Mouse (Mus musculus) embryonic facial prominence, embryonic 14.5 days (tissue): ENCODE data around the gene Atxn1. TPM values are rescaled to one million over a fixed set of nuclear protein-coding genes. Genes with fewer than 3 reads are reported as not detected.

Experiments used
- ATAC-seq: fragments of 200-750 bp; cut with Nextera tagmentation; 2 replicates; pipeline ENCODE4 v1.8.0; 2017; ENCODE audit warnings: low read depth, moderate number of reproducible peaks, moderate TSS enrichment
- DNase-seq: peaks from one replicate; pipeline ENCODE4 v3.0.0-alpha.2; 2015; ENCODE audit warnings: low spot score
- H3K27ac ChIP-seq: fragments of 300-500 bp; sonication (generic); replicated peaks from 2 replicates; pipeline ENCODE4 v1.5.1; 2014; ENCODE audit warnings: low read depth, mild to moderate bottlenecking, low read length, moderate library complexity
- H3K27me3 ChIP-seq: fragments of 300-500 bp; sonication (generic); replicated peaks from 2 replicates; pipeline ENCODE4 v1.6.1; 2014; ENCODE audit warnings: low read length; ENCODE audit not compliant: control insufficient read depth, insufficient read depth
- H3K36me3 ChIP-seq: fragments of 300-500 bp; sonication (generic); 2 replicates; pipeline ENCODE4 v1.6.1; 2014; ENCODE audit warnings: low read length, mixed read lengths; ENCODE audit not compliant: control insufficient read depth, insufficient read depth
- H3K4me1 ChIP-seq: fragments of 300-500 bp; sonication (generic); 2 replicates; pipeline ENCODE4 v1.6.1; 2014; ENCODE audit warnings: antibody characterized with exemption, low read length; ENCODE audit not compliant: control insufficient read depth, insufficient read depth
- H3K4me2 ChIP-seq: fragments of 300-500 bp; sonication (generic); 2 replicates; pipeline ENCODE4 v1.6.1; 2014; ENCODE audit warnings: low read depth, mild to moderate bottlenecking, low read length, moderate library complexity, mixed read lengths
- H3K4me3 ChIP-seq: fragments of 300-500 bp; sonication (generic); 2 replicates; pipeline ENCODE4 v1.5.1; 2014; ENCODE audit warnings: low read depth, mild to moderate bottlenecking, low read length
- H3K9ac ChIP-seq: fragments of 300-500 bp; sonication (generic); 2 replicates; pipeline ENCODE4 v1.6.1; 2014; ENCODE audit warnings: low read depth, mild to moderate bottlenecking, low read length, moderate library complexity, mixed read lengths
- H3K9me3 ChIP-seq: fragments of 300-500 bp; sonication (generic); 2 replicates; pipeline ENCODE4 v1.6.1; 2016; ENCODE audit warnings: low read length; ENCODE audit not compliant: control insufficient read depth
- WGBS: fragments of 180-500 bp; shearing (Covaris S2); extraction: QIAGEN DNeasy Blood & Tissue Kit; methylation state at CpG from one replicate; pipeline ENCODE4 v1.1.7; 2014; 5-methylcytosine and 5-hydroxymethylcytosine counted together
- polyA plus RNA-seq: library from polyadenylated mRNA; unstranded; fragments of >200 nt; fragmentation: Nextera tagmentation; extraction: Ambion mirVana; gene quantifications from 2 replicates; pipeline ENCODE4 v1.2.1, GENCODE M21; 2014

Atxn1 gene
- polyA plus RNA-seq, 1 experiment from 2014 or later, result 3.6 TPM

GRCm38 (mm10) chr13:45514832-45515422, 449.9 kb downstream of the Atxn1 start:
- Histone ChIP-seq H3K4me1 (peaks cover 49% of the 10 kb centered on the region), H3K27me3 (no peaks in the 10 kb centered on the region), H3K4me2 (peak overlapping the region; percentile 11; the same call in 1 of the 2 replicates), H3K9me3 (no peaks in the 10 kb centered on the region), H3K36me3 (no peaks in the 10 kb centered on the region), H3K9ac (no peak overlapping the region), H3K4me3 (no peak overlapping the region), H3K27ac (peak overlapping the region; percentile 13; the same call in 1 of the 2 replicates)
- ATAC-seq, result no peak
- DNase-seq, result peak; percentile 58
- WGBS, result 23% methylated on average over 8 of the region's 8 CpGs

DNA sequence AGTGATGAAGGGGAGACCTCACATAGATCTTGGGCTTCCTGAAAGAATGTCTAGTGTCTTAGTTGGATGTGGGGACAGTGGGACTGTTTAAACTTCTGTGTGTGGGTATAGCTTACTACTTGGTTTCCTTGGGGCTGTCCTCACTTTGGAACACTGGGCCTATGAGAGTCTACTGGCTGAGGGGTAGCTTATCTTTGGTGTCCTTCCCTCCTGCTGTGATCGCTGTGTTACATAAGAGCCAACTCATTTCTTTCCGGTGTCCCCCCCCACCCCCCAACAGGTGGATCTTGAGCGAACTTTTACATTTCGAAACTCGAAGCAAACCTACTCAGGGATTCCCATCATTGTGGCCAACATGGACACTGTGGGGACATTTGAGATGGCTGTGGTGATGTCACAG, 450.7 kb downstream of the Atxn1 start:
- Histone ChIP-seq H3K4me3 (no peak overlapping the region), H3K27ac (no peak overlapping the region), H3K9ac (no peak overlapping the region), H3K36me3 (no peaks in the 10 kb centered on the region), H3K4me2 (no peak overlapping the region), H3K9me3 (no peaks in the 10 kb centered on the region), H3K4me1 (peaks cover 49% of the 10 kb centered on the region), H3K27me3 (no peaks in the 10 kb centered on the region)
- 93% methylated on average over 5 of the region's 5 CpGs for WGBS
- ATAC-seq (no peak), DNase-seq (no peak)

DNA sequence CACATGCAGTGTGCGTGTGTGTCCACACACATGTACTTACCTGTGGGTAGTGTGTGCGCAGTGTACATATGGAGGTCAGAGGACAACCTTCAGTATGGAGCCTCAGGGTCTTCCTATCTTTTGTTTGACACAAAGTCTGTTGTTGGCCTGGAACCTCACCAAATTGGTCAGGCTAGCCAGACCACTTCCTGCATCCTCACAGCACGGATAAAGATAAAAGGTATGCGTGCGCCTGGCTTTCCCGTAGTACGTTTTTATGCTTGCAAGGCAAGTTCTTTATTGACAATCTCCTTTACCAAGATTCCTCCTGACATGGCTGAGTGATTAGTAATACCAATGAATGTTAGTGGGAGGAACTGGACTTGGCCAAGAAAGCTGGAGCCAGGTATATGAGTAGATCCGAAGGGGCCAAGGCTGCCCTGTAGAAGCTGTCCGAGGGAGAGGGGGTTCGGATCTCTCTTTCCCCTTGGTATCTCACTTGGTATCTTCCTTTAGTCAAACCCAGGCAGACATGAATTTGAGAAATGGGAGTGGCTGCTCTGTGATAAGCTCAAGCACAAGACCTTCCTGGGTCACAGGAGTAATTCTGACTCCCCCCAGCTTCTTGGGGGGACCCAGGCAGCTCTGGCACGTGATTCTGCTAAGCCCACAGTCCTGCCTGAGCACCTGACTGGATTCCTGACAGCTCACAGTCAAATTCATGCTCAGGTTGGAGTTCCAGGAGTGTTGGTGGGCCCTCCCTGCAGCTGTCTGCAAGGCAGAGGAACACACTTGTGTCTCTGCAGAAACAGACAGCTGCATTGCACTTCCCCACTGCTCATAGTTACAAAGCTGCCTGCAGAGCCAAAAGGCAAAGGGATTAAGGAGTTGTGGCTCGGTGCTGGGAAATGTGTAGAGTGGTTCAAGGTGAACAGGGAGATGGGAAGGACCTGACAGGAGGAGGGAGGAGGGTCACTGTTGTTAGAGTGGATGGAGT, 451.5 kb downstream of the Atxn1 start:
- H3K9ac ChIP-seq, result no peak overlapping the region
- no peak for DNase-seq
- H3K36me3 ChIP-seq, result no peaks in the 10 kb centered on the region
- H3K4me2 ChIP-seq, result no peak overlapping the region
- WGBS, result 74% methylated on average over 12 of the region's 12 CpGs
- no peak for ATAC-seq
- peaks cover 49% of the 10 kb centered on the region for H3K4me1 ChIP-seq
- H3K9me3 ChIP-seq, result no peaks in the 10 kb centered on the region
- no peaks in the 10 kb centered on the region; the same call in 1 of the 2 replicates for H3K27me3 ChIP-seq
- no peak overlapping the region for H3K4me3 ChIP-seq
- H3K27ac ChIP-seq, result no peak overlapping the region

- Histone ChIP-seq H3K9ac (no peak overlapping the region), H3K4me1 (peaks cover 52% of the 10 kb centered on the region), H3K27me3 (no peaks in the 10 kb centered on the region; the same call in 1 of the 2 replicates), H3K4me3 (no peak overlapping the region), H3K36me3 (no peaks in the 10 kb centered on the region), H3K4me2 (no peak overlapping the region), H3K27ac (no peak overlapping the region), H3K9me3 (no peaks in the 10 kb centered on the region)
- WGBS, result 63% methylated on average over 8 of the region's 8 CpGs
- no peak for ATAC-seq
- DNase-seq, result no peak
Measured at GRCm38 (mm10) chr13:45512531-45512930, 452.3 kb downstream of the Atxn1 start.

GRCm38 (mm10) chr13:45511706-45512435, 452.9 kb downstream of the Atxn1 start:
- DNase-seq (no peak), ATAC-seq (no peak)
- Histone ChIP-seq H3K4me1 (peaks cover 46% of the 10 kb centered on the region), H3K27ac (no peak overlapping the region), H3K4me3 (no peak overlapping the region), H3K4me2 (no peak overlapping the region), H3K9ac (no peak overlapping the region), H3K9me3 (no peaks in the 10 kb centered on the region), H3K27me3 (no peaks in the 10 kb centered on the region; the same call in 1 of the 2 replicates), H3K36me3 (no peaks in the 10 kb centered on the region)
- WGBS, result 75% methylated on average over 6 of the region's 6 CpGs

GRCm38 (mm10) chr13:45509366-45509765, 455.4 kb downstream of the Atxn1 start:
- no peak for ATAC-seq
- Histone ChIP-seq H3K9ac (no peak overlapping the region), H3K4me2 (no peak overlapping the region), H3K27me3 (no peaks in the 10 kb centered on the region; the same call in 1 of the 2 replicates), H3K9me3 (no peaks in the 10 kb centered on the region), H3K4me3 (no peak overlapping the region), H3K4me1 (peaks cover 21% of the 10 kb centered on the region), H3K36me3 (no peaks in the 10 kb centered on the region), H3K27ac (no peak overlapping the region)
- DNase-seq, result no peak
- WGBS, result 66% methylated on average over 6 of the region's 6 CpGs

GRCm38 (mm10) chr13:45508495-45508894, 456.3 kb downstream of the Atxn1 start:
- WGBS, result 0% methylated on average over 8 of the region's 8 CpGs
- peak overlapping the region; percentile 98 for H3K4me2 ChIP-seq
- ATAC-seq, result peak; percentile 64
- H3K27ac ChIP-seq, result no peak overlapping the region
- H3K9ac ChIP-seq, result peak overlapping the region; percentile 69; the same call in 1 of the 2 replicates
- peaks cover 16% of the 10 kb centered on the region for H3K4me1 ChIP-seq
- no peaks in the 10 kb centered on the region; the same call in 1 of the 2 replicates for H3K27me3 ChIP-seq
- H3K4me3 ChIP-seq, result peak overlapping the region; percentile 60
- peak; percentile 66 for DNase-seq
- H3K36me3 ChIP-seq, result no peaks in the 10 kb centered on the region
- no peaks in the 10 kb centered on the region for H3K9me3 ChIP-seq
